Mouse (Mus musculus) gastrocnemius, postnatal 14 days (tissue): ENCODE results near the gene Gpr35. TPM values are rescaled to one million over a fixed set of nuclear protein-coding genes. Genes with fewer than 3 reads are reported as not detected.
"Not testable (repeated sequence)": the region's sequence is repeated elsewhere in the genome, so short reads cannot be mapped to it uniquely, and the experiment has no call there.

Experiments
- DNase-seq: peaks from one replicate; pipeline ENCODE4 v3.0.0; 2021; ENCODE audit warnings: mixed read lengths
- intact Hi-C: fragments of 180-260 bp; cut with DNase I; formaldehyde crosslinking; loops from one replicate; pipeline ENCODE4 v1.15.1; 2025; ENCODE audit warnings: low total_unique reads
- total RNA-seq, 2 experiments: library from RNA; stranded (reverse); gene quantifications; 2 replicates each; pipeline ENCODE4 v1.2.3; 2021

Gpr35 gene
- total RNA-seq, 2 experiments from 2014 or later, result 0.16 to 0.43 TPM

- DNase-seq, result no peak
- intact Hi-C loops, result no loop called here
These were observed 29.2 kb upstream of the Gpr35 start for GRCm38 (mm10) chr1:92921496-92921895.

GRCm38 (mm10) chr1:92930171-92930706, 20.4 kb upstream of the Gpr35 start:
- intact Hi-C loops, result no loop called here
- DNase-seq, result no peak

DNA sequence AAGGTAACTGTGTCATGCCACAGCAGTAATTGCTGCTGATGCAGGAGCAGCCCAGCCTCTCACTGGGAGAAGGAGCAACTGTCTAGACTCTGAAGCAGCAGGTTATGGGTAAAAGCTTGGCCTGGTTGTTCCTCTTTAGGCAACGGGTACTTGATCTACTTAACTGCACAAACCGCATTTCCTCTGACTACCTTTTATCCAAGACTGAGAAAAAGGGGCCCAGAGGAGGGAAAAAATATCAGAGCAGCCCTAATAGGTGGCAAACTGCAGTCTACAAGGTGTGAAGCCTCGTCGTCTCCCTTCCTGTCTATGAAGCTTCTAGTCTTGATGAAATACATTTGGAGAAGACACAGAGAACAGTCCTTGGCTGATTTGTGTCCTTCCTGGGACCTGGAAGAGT, 17.1 kb upstream of the Gpr35 start:
- DNase-seq, result no peak
- intact Hi-C loops, result no loop called here

GRCm38 (mm10) chr1:92934182-92934827, 16.4 kb upstream of the Gpr35 start, which contains the start of gene Capn10:
TSS of gene Capn10 (plus strand) at chr1:92934376.
- intact Hi-C loops, result no loop called here
- DNase-seq, result peak; percentile 93

DNA sequence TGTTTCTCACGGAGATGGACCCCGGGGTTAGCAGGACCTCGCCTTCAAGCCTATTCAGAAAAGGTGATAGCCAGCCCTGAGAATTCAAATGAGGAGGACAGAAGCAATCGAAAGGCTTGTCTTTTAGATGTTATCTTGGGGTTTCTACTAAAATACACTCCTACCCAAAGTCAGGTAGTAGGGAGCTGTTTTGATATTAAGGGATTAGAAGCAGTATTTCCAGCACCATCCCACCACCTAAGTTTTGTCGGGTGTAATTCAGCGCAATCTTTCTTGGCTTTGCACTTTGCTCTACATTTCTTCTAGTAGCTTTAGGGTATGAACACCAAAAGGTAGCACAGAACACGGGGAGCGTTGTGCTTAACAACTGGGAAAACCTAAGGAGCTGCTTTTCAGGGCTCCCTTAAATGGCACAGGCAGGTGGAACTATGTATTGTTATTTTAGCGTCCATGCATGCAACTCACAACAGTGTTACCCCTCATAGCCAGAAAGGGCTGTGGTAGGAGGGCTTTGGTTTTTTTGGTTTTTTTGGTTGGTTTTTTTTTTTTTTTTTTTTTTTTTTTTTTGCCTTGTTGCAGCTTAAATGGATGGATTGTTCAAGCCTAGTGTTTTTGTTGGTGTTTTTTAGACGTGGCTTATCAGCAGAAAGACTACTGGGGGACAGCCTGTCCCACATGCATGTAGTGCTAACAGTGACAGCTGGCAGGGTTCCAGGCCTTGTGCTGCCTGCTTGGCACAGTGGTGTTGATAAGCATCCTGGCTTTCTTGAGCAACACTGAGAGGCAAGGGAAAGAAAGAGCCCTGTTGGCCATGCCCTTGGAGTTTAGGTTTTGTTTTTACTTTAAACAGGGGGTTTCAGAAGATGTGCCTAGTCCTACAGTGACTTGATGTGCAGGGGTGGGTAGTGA, 15.4 kb upstream of the Gpr35 start:
- intact Hi-C loops, result no loop called here
- peak; percentile 35 for DNase-seq

GRCm38 (mm10) chr1:92935977-92936376, 14.7 kb upstream of the Gpr35 start:
- intact Hi-C loops, result no loop called here

DNA sequence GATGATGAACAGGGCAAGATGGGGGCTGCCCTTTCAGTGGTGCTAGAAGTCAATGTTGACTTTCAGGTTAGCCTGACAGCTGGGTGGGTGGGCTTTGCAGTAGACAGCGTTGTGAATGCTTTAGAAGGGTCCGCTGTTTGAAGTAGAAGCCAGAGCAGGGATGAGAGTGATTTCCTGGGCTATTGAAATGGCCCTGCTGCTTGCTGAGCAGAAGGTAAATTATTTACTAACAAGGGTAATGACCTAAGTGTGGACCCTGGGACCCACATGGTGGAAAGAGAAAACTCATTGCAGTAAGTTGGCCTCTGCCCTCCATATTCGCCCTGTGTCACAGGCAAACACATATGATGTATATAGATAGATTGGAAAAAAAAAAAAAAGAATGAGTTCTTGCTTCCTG, 14.2 kb upstream of the Gpr35 start:
- no peak for DNase-seq
- intact Hi-C loops, result no loop called here

More at GRCm38 (mm10) chr1:92935977-92936376, 14.7 kb upstream of the Gpr35 start:
- no peak for DNase-seq

DNA sequence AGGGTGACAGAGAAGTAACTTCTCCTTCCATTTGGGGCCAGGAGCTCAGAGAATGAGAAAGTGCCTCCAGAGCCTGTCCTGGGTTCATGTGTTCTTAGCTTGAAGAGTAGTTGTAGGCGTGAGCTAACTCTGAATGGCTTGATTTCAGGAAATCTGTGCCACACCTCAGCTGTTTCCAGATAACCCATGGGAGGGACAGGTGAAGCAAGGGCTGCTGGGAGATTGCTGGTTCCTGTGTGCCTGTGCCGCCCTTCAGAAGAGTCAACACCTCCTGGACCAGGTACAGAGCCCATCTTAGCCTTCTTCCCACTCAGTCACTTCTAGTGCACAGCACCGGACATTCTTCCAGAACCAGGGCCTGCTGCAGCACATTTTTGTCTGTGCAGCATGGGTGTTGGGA, 12.9 kb upstream of the Gpr35 start:
- DNase-seq, result no peak
- intact Hi-C loops, result no loop called here

GRCm38 (mm10) chr1:92939746-92940145, 10.9 kb upstream of the Gpr35 start:
- intact Hi-C loops, result no loop called here

GRCm38 (mm10) chr1:92943219-92943989, 7.3 kb upstream of the Gpr35 start:
- intact Hi-C loops, result no loop called here

More at GRCm38 (mm10) chr1:92939746-92940145, 10.9 kb upstream of the Gpr35 start:
- DNase-seq, result no peak

GRCm38 (mm10) chr1:92947966-92948365, 2.7 kb upstream of the Gpr35 start:
- intact Hi-C loops, result no loop called here

More at GRCm38 (mm10) chr1:92943219-92943989, 7.3 kb upstream of the Gpr35 start:
- DNase-seq, result no peak

DNA sequence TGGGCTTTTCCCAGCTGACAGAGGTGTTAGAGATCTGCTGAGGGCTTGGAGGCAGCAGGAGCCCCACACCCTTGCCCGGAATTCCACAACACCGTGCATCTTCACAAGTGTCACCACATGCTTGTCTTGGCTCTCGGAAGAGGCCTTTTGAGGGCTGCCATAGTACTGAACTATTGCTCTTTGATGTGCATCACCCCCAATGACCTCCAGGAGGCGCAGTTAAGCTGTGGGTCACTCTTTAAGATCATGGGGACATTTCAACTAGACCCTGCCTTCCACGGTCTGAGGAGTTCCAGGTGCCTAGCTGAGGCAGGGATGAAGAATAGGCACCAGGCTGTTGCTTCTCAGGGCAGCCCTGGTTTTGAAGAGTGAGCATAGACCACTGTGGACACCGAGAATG, 1.2 kb upstream of the Gpr35 start:
- intact Hi-C loops, result no loop called here
- DNase-seq, result no peak

More at GRCm38 (mm10) chr1:92947966-92948365, 2.7 kb upstream of the Gpr35 start:
- DNase-seq, result no peak

GRCm38 (mm10) chr1:92953641-92954040, 3.0 kb downstream of the Gpr35 start:
- DNase-seq, result no peak
- intact Hi-C loops, result no loop called here

- DNase-seq, result peak; percentile 38
- intact Hi-C loops, result not testable (repeated sequence)
These were observed 6.1 kb downstream of the Gpr35 start for GRCm38 (mm10) chr1:92956571-92957335.

DNA sequence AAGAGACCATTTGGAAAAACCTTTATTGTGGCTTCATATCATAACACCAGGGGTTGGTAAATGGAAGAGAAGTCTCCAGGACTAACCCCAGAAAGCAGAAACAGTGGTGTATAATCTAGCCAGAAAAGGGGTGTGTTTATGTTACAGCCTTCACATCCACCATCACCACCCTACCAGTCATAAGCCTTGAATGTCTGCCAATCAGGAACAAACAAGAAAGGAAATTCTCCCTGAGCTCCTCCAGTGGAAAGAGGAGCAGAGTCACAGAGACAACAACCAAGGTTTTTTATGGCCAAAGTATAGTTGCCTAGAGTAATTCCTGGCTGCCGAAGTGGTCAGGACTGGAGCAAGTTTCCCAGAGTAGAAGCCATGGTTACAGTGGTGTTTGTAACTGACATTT, 8.3 kb downstream of the Gpr35 start:
- no peak for DNase-seq
- intact Hi-C loops, result no loop called here

DNA sequence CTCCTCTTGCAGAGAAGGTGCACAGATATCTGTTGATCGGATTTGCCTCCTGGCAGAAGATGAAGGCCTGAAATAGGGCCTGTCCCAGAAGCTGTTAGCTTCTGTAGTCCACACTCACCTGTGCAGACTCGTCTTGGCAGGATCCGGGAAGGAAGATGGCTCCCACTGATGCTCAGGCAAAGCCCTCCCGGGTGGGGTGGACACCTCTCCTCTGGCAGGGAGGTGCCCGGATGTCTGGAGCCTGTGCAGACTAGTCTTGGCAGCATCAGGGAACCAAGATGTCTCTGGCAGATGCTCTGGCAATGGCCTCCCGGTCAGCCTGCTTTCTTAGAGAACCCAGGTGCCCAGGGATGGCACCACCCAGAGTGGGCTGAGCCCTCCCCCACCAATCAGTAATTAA, 20.1 kb downstream of the Gpr35 start:
- intact Hi-C loops, DNase-seq: not testable (repeated sequence)

- no peak for DNase-seq
- intact Hi-C loops, result no loop called here
These were observed 21.5 kb downstream of the Gpr35 start for GRCm38 (mm10) chr1:92971879-92972795.

- DNase-seq, result peak; percentile 53
- intact Hi-C loops, result no loop called here
These were observed 22.2 kb downstream of the Gpr35 start for GRCm38 (mm10) chr1:92972854-92973253.
